Mouse (Mus musculus) heart, adult 2 months (tissue): ENCODE measurements around the gene Med13l.

Experiments
- CTCF ChIP-seq: fragments of 200-600 bp; IDR thresholded peaks from 2 replicates; pipeline ENCODE4 v1.8.1; 2022; ENCODE audit warnings: antibody characterized with exemption, mild to moderate bottlenecking, moderate library complexity
- POLR2A ChIP-seq: fragments of 200-500 bp; IDR thresholded peaks from 2 replicates; pipeline ENCODE4 v1.6.1; 2011; ENCODE audit warnings: mild to moderate bottlenecking, low read depth, low read length, control low read depth; ENCODE audit not compliant: insufficient read depth

- no peak for TF ChIP-seq POLR2A
- TF ChIP-seq CTCF: no peak
These were observed 63.3 kb downstream of the Med13l start for GRCm38 (mm10) chr5:118623797-118624196.
